Mouse (Mus musculus) layer of hippocampus, adult 8-10 months (tissue): ENCODE measurements around the gene Fto. TPM values are rescaled to one million over a fixed set of nuclear protein-coding genes. Genes with fewer than 3 reads are reported as not detected.

ENCODE experiments used
- DNase-seq, 2 experiments: peaks; one replicate each; pipeline ENCODE4 v3.0.0; 2022; ENCODE audit warnings: low spot score in 2 of 2
- total RNA-seq, 4 experiments: library from RNA; stranded (reverse); gene quantifications; 2 replicates each; pipeline ENCODE4 v1.2.4; 2022

The Fto gene
- total RNA-seq, 4 experiments from 2014 or later, result 143 to 151 (median 148) TPM

DNA sequence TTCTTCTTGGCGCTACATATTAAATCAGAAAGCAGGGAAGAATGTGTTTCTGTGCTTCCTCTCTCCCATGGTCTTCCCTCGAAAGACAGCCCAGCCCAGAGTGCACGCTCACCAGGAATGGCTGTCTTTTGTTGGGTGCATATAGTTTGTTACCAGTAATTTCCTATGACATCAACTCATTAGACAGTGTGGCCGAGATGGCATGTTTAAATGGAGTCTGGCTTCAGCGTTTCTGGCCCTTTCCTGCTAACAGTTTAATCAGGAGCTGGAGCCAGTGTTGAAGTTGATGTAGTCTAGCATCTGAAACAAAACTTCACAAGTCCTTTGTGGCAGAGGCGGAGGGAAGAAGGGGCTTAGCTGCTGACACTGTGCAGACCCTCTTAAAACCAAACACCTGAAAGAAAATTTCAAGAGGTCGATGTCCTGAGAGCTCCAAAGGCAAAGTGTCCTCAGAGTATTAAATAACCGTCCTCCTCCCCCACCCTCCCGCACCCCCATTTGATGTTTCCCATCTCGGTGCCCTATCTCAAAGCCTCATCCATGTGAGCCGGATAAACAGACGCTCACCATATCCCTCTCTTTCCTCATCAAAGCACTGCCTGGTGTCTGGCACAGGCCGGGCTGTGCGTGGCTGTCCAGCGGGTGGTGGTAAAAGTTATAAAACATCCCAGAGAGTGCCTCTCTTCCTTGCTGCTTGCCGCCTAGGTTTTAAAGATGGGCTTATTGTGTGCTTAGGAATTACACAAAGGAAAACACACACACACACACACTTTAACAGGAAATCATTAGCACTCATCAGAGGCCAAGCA, 210.9 kb downstream of the Fto start:
- DNase-seq, result no peak

GRCm38 (mm10) chr8:91524865-91525250, 211.5 kb downstream of the Fto start:
- DNase-seq, result no peak

DNA sequence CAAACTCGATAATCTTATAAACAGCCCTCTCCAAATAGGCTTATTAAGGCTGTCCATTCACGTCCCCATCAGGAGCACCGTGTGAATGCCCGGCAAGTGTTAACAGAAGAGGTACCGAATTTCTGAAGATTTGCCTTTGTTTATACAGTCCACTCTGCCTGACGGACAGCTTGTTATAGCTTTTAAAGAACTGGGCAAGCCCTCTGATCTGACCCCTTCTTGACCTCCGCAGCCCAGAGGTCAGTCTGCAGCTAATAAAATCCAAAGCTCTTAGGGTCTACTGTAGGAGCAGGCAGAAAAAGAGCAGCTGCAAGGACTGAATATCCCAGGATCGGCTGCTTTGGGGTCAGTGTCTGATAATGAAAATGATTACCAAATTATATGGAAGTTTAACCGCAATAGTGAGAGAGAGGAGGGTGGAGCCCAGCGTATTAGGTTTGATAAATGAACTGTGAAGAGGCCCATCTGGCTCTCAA, 212.1 kb downstream of the Fto start:
- no peak for DNase-seq

DNA sequence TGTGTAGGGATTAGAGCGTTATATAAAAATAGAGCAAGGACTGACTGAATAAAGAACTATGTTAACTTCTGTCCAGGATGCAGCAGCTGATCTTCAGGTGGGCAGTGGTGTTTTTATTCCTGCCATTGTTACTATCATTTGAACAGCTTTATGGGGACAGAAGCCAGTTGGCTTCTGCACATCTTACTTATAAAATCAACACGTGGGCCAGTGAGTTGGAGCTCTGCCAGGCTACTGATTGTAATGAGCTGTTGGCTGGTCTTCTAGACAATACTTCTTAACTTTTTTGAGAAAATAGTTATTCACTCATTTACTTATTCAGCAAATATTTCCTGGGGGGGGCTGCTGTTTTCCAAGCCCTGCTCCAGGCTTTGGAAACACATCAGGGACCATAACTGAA, 215.6 kb downstream of the Fto start:
- peak; percentile 29 to 53 for DNase-seq

GRCm38 (mm10) chr8:91529699-91530098, 216.4 kb downstream of the Fto start:
- no peak for DNase-seq

- no peak for DNase-seq
Observed at GRCm38 (mm10) chr8:91530656-91531055, 217.3 kb downstream of the Fto start.

GRCm38 (mm10) chr8:91531971-91532370, 218.6 kb downstream of the Fto start:
- DNase-seq, result peak; percentile 38 to 78

- peak in 1 of 2 experiments; percentile 30 for DNase-seq
Observed at GRCm38 (mm10) chr8:91532671-91533436, 219.5 kb downstream of the Fto start.

- DNase-seq, result no peak
Observed at GRCm38 (mm10) chr8:91534752-91535151, 221.4 kb downstream of the Fto start.

GRCm38 (mm10) chr8:91538109-91538508, 224.8 kb downstream of the Fto start:
- no peak for DNase-seq

GRCm38 (mm10) chr8:91538892-91539291, 225.6 kb downstream of the Fto start:
- DNase-seq, result no peak

GRCm38 (mm10) chr8:91539586-91539985, 226.3 kb downstream of the Fto start:
- no peak for DNase-seq

DNA sequence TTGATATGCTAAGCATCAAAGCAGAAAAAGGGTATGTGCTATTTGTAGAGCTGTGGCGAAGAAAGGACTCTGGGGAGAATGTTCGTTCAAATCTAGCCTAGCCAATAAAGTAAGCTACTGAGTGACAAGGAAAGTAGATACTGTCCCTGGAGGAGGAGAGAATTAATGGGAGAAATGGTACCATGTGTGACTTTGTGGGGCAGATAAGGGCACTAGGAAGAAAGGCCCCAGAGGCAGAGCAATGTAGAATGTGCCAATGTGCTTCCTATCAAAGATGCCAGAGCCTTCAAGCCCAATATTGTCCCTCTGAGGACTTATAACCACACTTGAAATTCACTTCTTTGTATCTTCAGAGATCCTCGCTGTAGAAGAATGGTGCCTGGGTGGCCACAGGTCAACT, 227.9 kb downstream of the Fto start:
- DNase-seq, result no peak

GRCm38 (mm10) chr8:91545561-91545960, 232.2 kb downstream of the Fto start:
- no peak for DNase-seq

DNA sequence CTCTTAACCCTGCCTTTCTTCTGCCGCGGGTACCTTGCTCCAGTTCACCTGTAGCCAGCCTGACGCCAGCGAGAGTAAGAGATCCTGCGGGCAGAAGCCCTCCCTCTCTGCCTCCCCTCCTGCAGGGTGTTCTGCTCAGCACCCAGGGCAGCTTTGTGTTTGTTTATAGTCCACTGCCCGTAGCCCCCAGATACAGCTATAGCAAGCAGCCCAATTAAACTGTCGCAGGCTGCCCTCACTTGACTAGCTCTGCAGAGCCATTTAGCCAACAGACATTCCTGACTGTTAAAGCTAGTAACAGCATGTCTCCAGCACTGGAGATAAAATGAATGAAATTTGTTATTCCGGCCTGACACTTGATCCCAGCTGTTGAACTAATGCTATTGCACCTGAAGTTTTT, 233.3 kb downstream of the Fto start:
- DNase-seq, result no peak

GRCm38 (mm10) chr8:91550131-91550530, 236.8 kb downstream of the Fto start:
- no peak for DNase-seq

DNA sequence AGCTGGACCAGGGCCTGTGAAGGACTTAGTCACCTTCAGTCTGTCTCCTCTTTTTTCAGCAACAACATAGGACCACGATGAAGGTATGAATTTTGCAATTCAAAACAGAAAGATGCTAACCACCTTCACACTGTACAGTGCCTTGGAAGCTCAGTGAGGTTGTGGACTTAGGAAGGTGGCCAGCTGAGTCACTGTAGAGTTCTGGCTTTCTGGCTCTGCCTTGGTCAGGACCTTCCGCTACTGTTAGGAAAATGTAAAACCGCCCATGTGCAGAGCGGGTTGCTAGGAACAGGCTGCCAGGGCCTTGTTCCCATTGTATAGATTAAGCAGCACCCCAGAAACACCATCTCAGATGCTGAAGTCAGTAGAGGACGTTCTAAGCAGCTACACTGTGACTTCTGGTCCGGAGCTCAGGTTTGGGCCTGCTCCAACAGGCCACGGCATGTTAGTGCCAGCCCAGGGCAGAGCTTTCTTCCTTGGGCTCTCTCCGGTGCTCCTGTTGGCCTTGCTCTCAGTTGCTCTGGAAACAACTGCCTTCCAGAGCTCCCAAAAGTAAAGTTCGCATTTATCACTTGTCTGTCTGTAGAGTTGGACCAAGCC, 237.9 kb downstream of the Fto start:
- no peak for DNase-seq

DNA sequence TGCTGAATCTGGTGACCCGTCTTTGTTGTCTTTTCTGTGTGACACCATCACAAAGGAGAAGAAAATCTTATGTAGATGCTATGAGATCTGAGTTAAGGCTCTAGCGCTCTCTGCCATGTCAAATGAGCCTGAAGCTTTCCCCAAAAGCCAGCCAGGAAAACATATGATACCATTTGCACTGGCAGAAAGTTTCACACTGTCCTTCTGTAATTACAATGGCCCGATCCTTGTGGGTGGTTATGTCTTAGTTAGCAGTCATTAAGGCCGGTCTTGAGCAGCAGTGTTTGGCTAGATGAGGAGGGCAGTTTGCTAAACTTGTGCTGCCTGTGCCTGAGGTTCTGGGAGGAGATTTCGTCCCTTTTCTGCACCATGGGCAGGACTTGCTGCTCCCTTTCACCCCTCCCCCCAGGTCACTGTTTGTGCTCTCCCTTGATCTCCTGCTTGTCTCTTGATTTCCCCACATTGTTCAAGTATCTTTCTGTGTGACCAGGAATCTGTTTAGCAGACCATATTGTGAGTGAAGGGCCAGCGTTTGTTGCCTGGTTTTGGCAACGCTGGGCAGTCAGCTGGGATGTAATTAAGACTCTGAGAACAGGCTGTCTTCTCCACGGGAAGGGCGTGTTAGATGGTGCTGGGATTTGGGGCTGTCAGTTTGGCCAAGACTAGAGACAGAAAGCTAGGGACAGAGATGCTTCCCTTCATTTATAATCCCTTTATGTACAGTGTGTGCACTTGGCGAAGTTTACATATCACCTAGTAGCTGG, 238.6 kb downstream of the Fto start:
- DNase-seq, result peak in 1 of 2 experiments; percentile 48

DNA sequence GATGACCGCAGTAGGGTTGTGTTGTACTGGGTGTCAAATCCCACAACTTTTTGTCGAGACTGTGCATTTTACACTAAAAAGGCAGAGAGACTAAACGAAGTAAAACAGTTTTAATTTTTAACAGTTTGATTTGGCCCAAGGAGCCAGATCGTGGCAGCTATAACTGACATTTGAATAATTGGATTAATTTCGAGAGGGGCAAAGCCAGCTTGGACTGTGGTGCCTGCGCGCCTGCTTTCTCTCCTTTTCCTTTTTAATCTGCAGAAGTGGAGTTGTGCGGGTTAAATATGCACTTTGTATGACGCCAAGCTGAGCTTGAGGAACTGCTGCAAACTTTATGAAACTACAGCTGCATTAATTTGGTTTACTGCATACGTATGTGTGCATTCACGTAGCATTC, 239.3 kb downstream of the Fto start:
- no peak for DNase-seq

DNA sequence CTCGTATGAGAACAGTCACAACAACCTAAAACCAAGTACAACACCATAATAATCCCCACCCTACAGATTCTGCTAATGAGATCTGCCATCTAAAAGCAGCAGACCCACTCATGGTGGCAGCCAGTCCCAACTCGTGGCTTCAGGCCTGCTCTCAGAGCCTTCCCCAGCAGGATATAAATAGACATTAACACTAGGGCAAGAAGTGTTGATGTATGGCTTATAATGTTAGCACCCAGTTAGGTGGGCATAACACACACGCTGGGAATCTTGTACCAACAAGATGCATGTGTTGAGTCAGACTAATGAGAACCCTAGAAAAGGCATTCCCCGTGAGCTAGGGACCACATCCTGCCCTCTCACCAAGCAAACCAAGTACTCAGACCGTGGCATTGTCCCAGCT, 240.1 kb downstream of the Fto start:
- DNase-seq, result no peak

- no peak for DNase-seq
Observed at GRCm38 (mm10) chr8:91557041-91557587, 243.8 kb downstream of the Fto start.
